Mouse (Mus musculus) stomach, embryonic 15.5 days (tissue): ENCODE results near the gene Rnf130. TPM values are rescaled to one million over a fixed set of nuclear protein-coding genes. Genes with fewer than 3 reads are reported as not detected.

Experiments used
- ATAC-seq: fragments of 200-750 bp; cut with Nextera tagmentation; 2 replicates; pipeline ENCODE4 v1.8.0; 2017; ENCODE audit warnings: low read depth, moderate number of reproducible peaks, moderate TSS enrichment; ENCODE audit not compliant: insufficient read depth, low FRiP score
- H3K27ac ChIP-seq: fragments of 300-500 bp; sonication (generic); 2 replicates; pipeline ENCODE4 v1.5.1; 2015; ENCODE audit warnings: mild to moderate bottlenecking, inconsistent platforms
- H3K27me3 ChIP-seq: fragments of 300-500 bp; sonication (generic); replicated peaks from 2 replicates; pipeline ENCODE4 v1.6.1; 2015; ENCODE audit warnings: inconsistent platforms
- H3K36me3 ChIP-seq: fragments of 300-500 bp; sonication (generic); 2 replicates; pipeline ENCODE4 v1.6.1; 2015; ENCODE audit warnings: inconsistent platforms
- H3K4me1 ChIP-seq: fragments of 300-500 bp; sonication (generic); 2 replicates; pipeline ENCODE4 v1.6.1; 2015; ENCODE audit warnings: inconsistent platforms
- H3K4me2 ChIP-seq: fragments of 300-500 bp; sonication (generic); 2 replicates; pipeline ENCODE4 v1.6.1; 2015; ENCODE audit warnings: mild to moderate bottlenecking, inconsistent platforms
- H3K4me3 ChIP-seq: fragments of 300-500 bp; sonication (generic); replicated peaks from 2 replicates; pipeline ENCODE4 v1.5.1; 2015; ENCODE audit warnings: inconsistent platforms
- H3K9ac ChIP-seq: fragments of 300-500 bp; sonication (generic); 2 replicates; pipeline ENCODE4 v1.6.1; 2015; ENCODE audit warnings: inconsistent platforms
- H3K9me3 ChIP-seq: fragments of 300-500 bp; sonication (generic); 2 replicates; pipeline ENCODE4 v1.6.1; 2016; ENCODE audit warnings: inconsistent platforms
- WGBS: fragments of 180-500 bp; shearing (Covaris S2); methylation state at CpG from one replicate; pipeline ENCODE4 v1.1.7; 2015; 5-methylcytosine and 5-hydroxymethylcytosine counted together
- microRNA counts: library from miRNA; unstranded; fragments of <30 nt; microRNA quantifications from one replicate; lab custom pipeline; 2016
- microRNA-seq: library from miRNA; unstranded; fragments of <30 nt; microRNA quantifications from one replicate; pipeline ENCODE4, GENCODE M21; 2016
- polyA plus RNA-seq: library from polyadenylated mRNA; unstranded; fragments of >200 nt; fragmentation: Nextera tagmentation; extraction: Ambion mirVana; gene quantifications from 2 replicates; pipeline ENCODE4 v1.2.1, GENCODE M21; 2015

Gene Rnf130
- polyA plus RNA-seq, 1 experiment from 2014 or later = 57.1 TPM

DNA sequence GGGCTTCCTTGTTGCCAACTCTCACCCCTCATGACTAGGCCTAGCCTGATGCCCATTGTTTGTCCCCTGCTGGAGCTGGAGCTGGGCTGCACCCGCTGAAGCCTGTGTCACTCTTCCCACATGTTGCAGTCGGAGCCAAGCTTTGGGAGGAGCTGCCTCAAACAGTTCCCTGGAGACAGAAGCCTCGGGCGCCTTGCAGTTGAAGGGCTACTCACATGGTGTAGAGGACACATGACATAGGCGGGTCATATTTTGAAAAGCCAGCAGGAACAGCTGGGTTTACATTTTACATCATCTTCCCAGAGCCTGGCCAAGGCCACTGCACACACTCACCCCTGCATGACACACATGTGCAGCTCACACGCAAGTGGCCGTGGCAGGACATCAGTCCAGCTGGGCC lies 124.1 kb downstream of the Rnf130 start:
- Histone ChIP-seq H3K36me3 (peaks cover 67% of the 10 kb centered on the region), H3K4me2 (no peak overlapping the region), H3K9ac (no peak overlapping the region), H3K4me3 (no peak overlapping the region), H3K27ac (no peak overlapping the region), H3K27me3 (no peaks in the 10 kb centered on the region), H3K9me3 (no peaks in the 10 kb centered on the region), H3K4me1 (no peaks in the 10 kb centered on the region)
- no peak for ATAC-seq
- 80% methylated on average over 7 of the region's 7 CpGs for WGBS

DNA sequence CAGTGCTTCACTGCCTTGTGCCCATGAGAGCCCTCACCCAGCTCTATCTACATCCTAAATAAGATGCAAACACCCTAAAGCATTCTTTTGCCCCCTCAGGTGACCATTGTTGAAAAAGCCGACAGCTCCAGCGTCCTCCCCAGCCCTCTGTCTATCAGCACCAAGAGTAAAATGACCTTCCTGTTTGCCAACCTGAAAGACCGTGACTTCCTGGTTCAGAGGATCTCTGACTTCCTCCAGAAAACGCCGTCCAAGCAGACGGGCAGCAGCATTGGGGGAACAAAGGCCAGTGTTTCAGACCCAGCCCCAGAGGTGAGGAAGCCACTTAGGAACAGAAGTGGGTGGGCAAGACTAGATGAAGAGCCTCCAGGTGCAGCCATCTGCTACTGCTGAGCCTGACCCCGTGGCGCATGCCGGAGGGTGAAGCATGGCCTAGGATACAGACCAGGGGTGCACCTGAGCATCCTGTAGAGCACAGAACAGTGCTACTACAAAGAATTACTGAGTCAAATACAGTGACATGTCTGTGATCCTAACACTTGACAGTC lies 124.5 kb downstream of the Rnf130 start:
- H3K4me3 ChIP-seq = no peak overlapping the region
- H3K27ac ChIP-seq = no peak overlapping the region
- no peaks in the 10 kb centered on the region for H3K27me3 ChIP-seq
- whole genome bisulfite sequencing = 85% methylated on average over 9 of the region's 9 CpGs
- no peaks in the 10 kb centered on the region for H3K9me3 ChIP-seq
- no peak overlapping the region for H3K9ac ChIP-seq
- H3K4me1 ChIP-seq = no peaks in the 10 kb centered on the region
- H3K4me2 ChIP-seq = no peak overlapping the region
- no peak for ATAC-seq
- H3K36me3 ChIP-seq = peaks cover 71% of the 10 kb centered on the region

GRCm38 (mm10) chr11:50151374-50151773 lies 126.2 kb downstream of the Rnf130 start:
- no peak overlapping the region for H3K9ac ChIP-seq
- no peak overlapping the region for H3K4me3 ChIP-seq
- H3K27ac ChIP-seq = no peak overlapping the region
- ATAC-seq = no peak
- WGBS = 84% methylated on average over 3 of the region's 3 CpGs
- no peaks in the 10 kb centered on the region for H3K27me3 ChIP-seq
- H3K9me3 ChIP-seq = no peaks in the 10 kb centered on the region
- no peaks in the 10 kb centered on the region for H3K4me1 ChIP-seq
- peaks cover 69% of the 10 kb centered on the region for H3K36me3 ChIP-seq
- H3K4me2 ChIP-seq = no peak overlapping the region

GRCm38 (mm10) chr11:50154166-50154565 lies 129.0 kb downstream of the Rnf130 start:
- no peaks in the 10 kb centered on the region for H3K9me3 ChIP-seq
- H3K9ac ChIP-seq = no peak overlapping the region
- no peak overlapping the region for H3K4me3 ChIP-seq
- 71% methylated on average over 9 of the region's 9 CpGs for WGBS
- H3K27me3 ChIP-seq = no peaks in the 10 kb centered on the region
- no peak for ATAC-seq
- H3K4me2 ChIP-seq = no peak overlapping the region
- no peak overlapping the region for H3K27ac ChIP-seq
- no peaks in the 10 kb centered on the region for H3K4me1 ChIP-seq
- H3K36me3 ChIP-seq = peaks cover 71% of the 10 kb centered on the region

MicroRNA genes within 50 kb of the gene (microRNA counts, 519-probe panel; counts per million panel counts)
- microRNA mmu-miR-340-3p (lab: Ali Mortazavi, UCI) (1,925 counts per million, percentile 19 among the panel's probes with 10 or more counts), microRNA mmu-miR-340-5p (lab: Ali Mortazavi, UCI) (3,187 counts per million, percentile 81 among the panel's probes with 10 or more counts)

Small RNAs within 50 kb of the gene (microRNA-seq; reads per million reads assigned to microRNA genes)
- gene Mir340 = 274 reads per million, percentile 62 among the genes with 10 or more reads in this experiment

Other genes starting within 250 kb of the Rnf130 start
- gene Gfpt2, start 231.2 kb upstream of the Rnf130 start, polyA plus RNA-seq = 8.1 and 8.7 TPM in 2 replicates
- 31.3 and 34.8 TPM in 2 replicates for gene Mapk9, start 178.6 kb upstream of the Rnf130 start, polyA plus RNA-seq
- 0.49 and 0.84 TPM in 2 replicates for gene Rasgef1c, start 123.5 kb upstream of the Rnf130 start, polyA plus RNA-seq
- 33.4 and 35.9 TPM in 2 replicates for gene Tbc1d9b, start 106.0 kb downstream of the Rnf130 start, polyA plus RNA-seq
- 10.5 and 13.0 TPM in 2 replicates for gene Mrnip, start 149.1 kb downstream of the Rnf130 start, polyA plus RNA-seq
- 224 and 229 TPM in 2 replicates for gene Sqstm1, start 185.5 kb downstream of the Rnf130 start, polyA plus RNA-seq
- 29.1 and 29.7 TPM in 2 replicates for gene Mgat4b, start 185.5 kb downstream of the Rnf130 start, polyA plus RNA-seq
- 3.7 and 4.5 TPM in 2 replicates for gene Ltc4s, start 213.3 kb downstream of the Rnf130 start, polyA plus RNA-seq